Mouse (Mus musculus): ENCODE data around the gene Tmem33.

Gene Tmem33

GRCm38 (mm10) chr5:67312522-67312851, 52.1 kb downstream of the Tmem33 start:
- TF ChIP-seq CTCF (conservative IDR thresholded peaks at IDR 0.05; ENCODE audit: low read length) (no peak), NANOG (IDR thresholded peaks at IDR 0.05; ENCODE audit: borderline replicate concordance, low read length) (no peak)
- Histone ChIP-seq H3K4me3 (replicated peaks; ENCODE audit: low read length) (no peak overlapping the region), H3K36me3 (ENCODE audit: insufficient read depth, low read length) (peaks cover 19% of the 10 kb centered on the region), H3K27me3 (ENCODE audit: insufficient read depth, low read length) (no peaks in the 10 kb centered on the region), H3K4me1 (replicated peaks; ENCODE audit: low read depth, low read length) (peaks cover 12% of the 10 kb centered on the region), H3K9me3 (ENCODE audit: low read length) (no peaks in the 10 kb centered on the region)

GRCm38 (mm10) chr5:67321656-67322268, 61.4 kb downstream of the Tmem33 start:
- TF ChIP-seq CTCF (conservative IDR thresholded peaks at IDR 0.05; ENCODE audit: low read length) = no peak
- TF ChIP-seq NANOG (IDR thresholded peaks at IDR 0.05; ENCODE audit: borderline replicate concordance, low read length) = no peak
- no peak for TF ChIP-seq POU5F1 (IDR thresholded peaks at IDR 0.05; ENCODE audit: borderline replicate concordance, low read length)
- Histone ChIP-seq H3K4me1 (replicated peaks; ENCODE audit: low read depth, low read length) (no peaks in the 10 kb centered on the region), H3K36me3 (ENCODE audit: insufficient read depth, low read length) (peaks cover 29% of the 10 kb centered on the region), H3K27me3 (ENCODE audit: insufficient read depth, low read length) (no peaks in the 10 kb centered on the region), H3K4me3 (replicated peaks; ENCODE audit: low read length) (no peak overlapping the region), H3K9me3 (ENCODE audit: low read length) (peaks cover 4% of the 10 kb centered on the region; the same call in 1 of the 2 replicates)

GRCm38 (mm10) chr5:67324032-67324431, 63.7 kb downstream of the Tmem33 start:
- H3K4me1 ChIP-seq (replicated peaks; ENCODE audit: low read depth, low read length) = no peaks in the 10 kb centered on the region
- H3K36me3 ChIP-seq (ENCODE audit: insufficient read depth, low read length) = peaks cover 24% of the 10 kb centered on the region
- no peaks in the 10 kb centered on the region for H3K9me3 ChIP-seq (ENCODE audit: low read length)
- TF ChIP-seq CTCF (conservative IDR thresholded peaks at IDR 0.05; ENCODE audit: low read length) (no peak), POU5F1 (IDR thresholded peaks at IDR 0.05; ENCODE audit: borderline replicate concordance, low read length) (no peak), NANOG (IDR thresholded peaks at IDR 0.05; ENCODE audit: borderline replicate concordance, low read length) (no peak)
- H3K27me3 ChIP-seq (ENCODE audit: insufficient read depth, low read length) = no peaks in the 10 kb centered on the region
- no peak overlapping the region for H3K4me3 ChIP-seq (replicated peaks; ENCODE audit: low read length)

- Histone ChIP-seq H3K4me1 (replicated peaks; ENCODE audit: low read depth, low read length) (no peaks in the 10 kb centered on the region), H3K36me3 (ENCODE audit: insufficient read depth, low read length) (peaks cover 40% of the 10 kb centered on the region), H3K4me3 (replicated peaks; ENCODE audit: low read length) (no peak overlapping the region), H3K27me3 (ENCODE audit: insufficient read depth, low read length) (no peaks in the 10 kb centered on the region), H3K9me3 (ENCODE audit: low read length) (no peaks in the 10 kb centered on the region)
- TF ChIP-seq POU5F1 (IDR thresholded peaks at IDR 0.05; ENCODE audit: borderline replicate concordance, low read length) (no peak), NANOG (IDR thresholded peaks at IDR 0.05; ENCODE audit: borderline replicate concordance, low read length) (no peak), CTCF (conservative IDR thresholded peaks at IDR 0.05; ENCODE audit: low read length) (no peak)
Observed at GRCm38 (mm10) chr5:67340811-67341210, 80.4 kb downstream of the Tmem33 start.
